Mouse (Mus musculus) cerebellum, adult 9-10 months (tissue): Measurements from ENCODE around the gene Cks2.

Experiments used
- DNase-seq: peaks from one replicate; pipeline ENCODE4 v3.0.0; 2022

Cks2 gene

GRCm38 (mm10) chr13:51681634-51682033 lies 36.6 kb downstream of the Cks2 start:
- DNase-seq: no peak

GRCm38 (mm10) chr13:51685290-51685966 lies 40.4 kb downstream of the Cks2 start:
- no peak for DNase-seq

DNA sequence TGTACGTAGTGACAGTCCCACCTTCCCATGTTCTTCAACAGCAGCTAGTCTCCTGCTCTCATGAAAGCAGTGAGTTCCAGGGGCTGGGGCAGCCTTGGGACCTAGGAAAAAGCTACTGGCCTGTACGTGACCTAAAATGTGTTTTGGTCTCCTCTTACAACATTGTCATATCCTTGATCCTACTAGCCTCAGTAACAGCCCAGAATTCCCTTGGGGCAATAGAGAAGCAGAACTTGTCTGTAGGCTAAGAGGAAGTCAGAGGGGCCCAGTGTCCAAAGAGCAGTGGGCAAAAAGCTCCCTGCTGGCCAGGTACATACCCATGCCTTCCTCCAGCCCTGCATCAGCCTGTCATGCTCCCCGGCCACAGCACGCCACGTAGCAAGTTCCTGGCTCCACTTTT lies 41.9 kb downstream of the Cks2 start:
- DNase-seq: no peak

- no peak for DNase-seq
These were observed 43.7 kb downstream of the Cks2 start for GRCm38 (mm10) chr13:51688688-51689087.

DNA sequence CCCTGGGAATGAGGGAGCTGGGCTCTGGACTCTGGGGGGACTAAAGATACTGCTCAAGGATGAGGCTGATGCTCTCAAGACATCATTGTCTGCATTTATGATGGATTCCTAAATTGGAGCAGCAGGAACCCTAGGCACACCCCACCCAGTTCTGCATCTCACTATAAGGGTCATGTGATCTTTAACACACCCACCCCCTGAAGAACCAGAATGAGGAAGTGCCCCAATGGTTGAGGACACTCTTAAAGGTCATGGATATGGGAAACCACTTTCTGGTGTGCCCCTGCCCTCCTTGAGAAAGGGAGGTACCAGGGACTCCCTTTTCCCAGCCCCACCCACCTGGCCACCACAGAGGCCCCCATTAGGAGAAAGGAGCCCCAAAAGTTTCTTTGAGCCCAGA lies 51.4 kb downstream of the Cks2 start:
- DNase-seq: no peak

DNA sequence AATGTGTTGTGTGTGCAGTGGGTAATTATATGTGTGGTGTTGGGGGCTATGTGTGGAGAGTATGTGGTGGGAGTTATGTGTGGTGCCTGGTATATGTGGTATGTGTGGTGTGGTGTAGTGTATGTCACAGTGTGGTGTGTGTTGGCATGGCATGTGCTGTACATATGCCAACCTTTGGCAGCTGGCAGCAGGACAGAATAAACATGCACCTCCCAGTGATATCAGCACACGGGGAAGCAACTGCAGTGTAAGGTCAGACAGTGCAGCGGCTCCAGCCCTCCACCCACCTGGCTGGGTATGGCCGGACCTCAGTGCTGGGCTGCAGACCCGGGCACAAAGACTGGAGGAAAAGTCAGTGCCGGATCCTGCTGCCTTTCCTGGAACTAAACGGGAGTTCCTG lies 52.4 kb downstream of the Cks2 start:
- DNase-seq: no peak

- no peak for DNase-seq
These were observed 52.9 kb downstream of the Cks2 start for GRCm38 (mm10) chr13:51697897-51698296.

- no peak for DNase-seq
These were observed 53.3 kb downstream of the Cks2 start for GRCm38 (mm10) chr13:51698318-51698717.
